In genomic region chr1:130987418-130987817, GRCm38 (mm10) we compare ENCODE assay signal across 20 mouse cellular contexts. TPM values are rescaled to one million over a fixed set of nuclear protein-coding genes. Genes with fewer than 3 reads are reported as not detected.
DNase-seq lines count a peak whose midpoint lies in the region; ATAC-seq and TF ChIP-seq lines count a peak whose summit lies in the region.
"Had no signal": no experiment of that assay in that cellular context is flagged by ENCODE, and none has a peak within 500 bp of the region (broad histone marks: within the 10 kb centered on the region; RNA-seq: fewer than 3 reads in every experiment).

No protein-coding gene starts in this region.

- H3K27ac ChIP-seq in gastrocnemius, adult 2 months: no peak overlapping the region
- no peak overlapping the region for H3K27ac ChIP-seq in lung, postnatal 0 days (ENCODE audit: low read length)
- H3K27ac ChIP-seq in stomach, postnatal 0 days (replicated peaks): no peak overlapping the region
- H3K27ac ChIP-seq: embryonic facial prominence, embryonic 10.5 days; layer of hippocampus, adult 2 months; neural tube, embryonic 15.5 days had no signal

- H3K9ac ChIP-seq in lung, postnatal 0 days (replicated peaks; ENCODE audit: low read depth): no peak overlapping the region
- no peak overlapping the region for H3K9ac ChIP-seq in stomach, postnatal 0 days (ENCODE audit: low read length)
- H3K9ac ChIP-seq: neural tube, embryonic 15.5 days had no signal

- H3K4me2 ChIP-seq in lung, postnatal 0 days (replicated peaks; ENCODE audit: low read depth, low read length): no peak overlapping the region
- no peak overlapping the region for H3K4me2 ChIP-seq in stomach, postnatal 0 days (replicated peaks; ENCODE audit: low read depth)
- H3K4me2 ChIP-seq: neural tube, embryonic 15.5 days had no signal

- intact Hi-C loops in gastrocnemius, adult 2 months (cut with DNase I): loop anchor here (5.0 to 10.0 kb wide), 2 partner anchors 65 to 127 kb away; no protein-coding TSS in a partner anchor
- intact Hi-C loops in left cerebral cortex, postnatal 36 days (cut with DNase I): loop anchor here (5.0 kb wide), 1 partner anchor 65 kb away; no protein-coding TSS in a partner anchor

- H3K36me3 ChIP-seq in lung, postnatal 0 days (ENCODE audit: insufficient read depth, low read length): no peaks in the 10 kb centered on the region
- no peaks in the 10 kb centered on the region for H3K36me3 ChIP-seq in stomach, postnatal 0 days (ENCODE audit: control insufficient read depth, insufficient read depth, low read length)
- H3K36me3 ChIP-seq: embryonic facial prominence, embryonic 10.5 days; neural tube, embryonic 15.5 days had no signal

- no peak overlapping the region for H3K4me3 ChIP-seq in gastrocnemius, adult 2 months
- no peak overlapping the region for H3K4me3 ChIP-seq in lung, postnatal 0 days (ENCODE audit: low read depth, low read length)
- no peak overlapping the region for H3K4me3 ChIP-seq in stomach, postnatal 0 days (ENCODE audit: low read depth, low read length)
- H3K4me3 ChIP-seq: embryonic facial prominence, embryonic 10.5 days; layer of hippocampus, adult 2 months; neural tube, embryonic 15.5 days had no signal

- no peak for DNase-seq in gastrocnemius, adult 2 months
- DNase-seq in gastrocnemius, postnatal 4 days (ENCODE audit: low spot score in 2 of 2): no peak
- no peak for DNase-seq in lung, postnatal 0 days (ENCODE audit: low spot score)
- no peak for DNase-seq in lung, postnatal 14 days
- peak; percentile 62 for DNase-seq in induced T-regulatory cell, adult 2 months (ENCODE audit: low read depth)
- no peak for DNase-seq in stomach, postnatal 0 days (ENCODE audit: low spot score)
- no peak for DNase-seq in left cerebral cortex, adult 18-20 months (ENCODE audit: low spot score in 2 of 2)
- DNase-seq in left cerebral cortex, postnatal 36 days (ENCODE audit: low spot score in 2 of 2): no peak
- DNase-seq: cerebellum, adult 2 months; gastrocnemius, postnatal 25 days; heart, postnatal 10 days; left cerebral cortex, postnatal 4 days; thymus, adult 2 months had no signal

- H3K27me3 ChIP-seq in lung, postnatal 0 days (replicated peaks; ENCODE audit: insufficient read depth, low read length): no peaks in the 10 kb centered on the region
- no peaks in the 10 kb centered on the region for H3K27me3 ChIP-seq in stomach, postnatal 0 days (ENCODE audit: control insufficient read depth, insufficient read depth, low read length)
- H3K27me3 ChIP-seq: neural tube, embryonic 15.5 days had no signal

- TF ChIP-seq EP300 in lung, postnatal 0 days (IDR thresholded peaks at IDR 0.05): no peak
- TF ChIP-seq EP300 in stomach, postnatal 0 days (optimal IDR thresholded peaks at IDR 0.05): no peak

- TF ChIP-seq CTCF in gastrocnemius, adult 2 months (IDR thresholded peaks at IDR 0.05): peak; percentile 35; the same call in 1 of the 2 replicates
- TF ChIP-seq CTCF in lung, postnatal 0 days (IDR thresholded peaks at IDR 0.05): peak; percentile 51
- TF ChIP-seq CTCF in stomach, postnatal 0 days (IDR thresholded peaks at IDR 0.05; ENCODE audit: low read depth): peak; percentile 50

- H3K4me1 ChIP-seq in lung, postnatal 0 days (ENCODE audit: insufficient read depth, low read depth, low read length): no peaks in the 10 kb centered on the region
- no peaks in the 10 kb centered on the region for H3K4me1 ChIP-seq in stomach, postnatal 0 days (replicated peaks; ENCODE audit: control insufficient read depth, insufficient read depth)
- H3K4me1 ChIP-seq: embryonic facial prominence, embryonic 10.5 days; neural tube, embryonic 15.5 days had no signal

- no peaks in the 10 kb centered on the region for H3K9me3 ChIP-seq in lung, postnatal 0 days (ENCODE audit: low read length)
- H3K9me3 ChIP-seq in stomach, postnatal 0 days (ENCODE audit: control insufficient read depth, low read length): no peaks in the 10 kb centered on the region
- H3K9me3 ChIP-seq: embryonic facial prominence, embryonic 10.5 days; neural tube, embryonic 15.5 days had no signal

- ATAC-seq in lung, postnatal 0 days: no peak
- ATAC-seq in stomach, postnatal 0 days (ENCODE audit: low FRiP score, low TSS enrichment): no peak
- ATAC-seq: intestine, embryonic 16.5 days; midbrain, embryonic 16.5 days had no signal

RNA-seq across cellular contexts. Expression of gene Il10, which starts 32.2 kb away (rescaled TPM):
- not detected for total RNA-seq in gastrocnemius, adult 2 months (2021)
- total RNA-seq in gastrocnemius, postnatal 4 days (2021): not detected
- not detected in 2 replicates for polyA plus RNA-seq in lung, postnatal 0 days (2015; fragmentation: Nextera tagmentation; extraction: Ambion mirVana)
- polyA plus RNA-seq in stomach, postnatal 0 days (2015; fragmentation: Nextera tagmentation; extraction: Ambion mirVana): not detected in 2 replicates
- total RNA-seq in left cerebral cortex, adult 18-20 months (2021): not detected
- total RNA-seq in left cerebral cortex, postnatal 36 days (2021): not detected
- total RNA-seq: adrenal gland, postnatal 4 days; gastrocnemius, postnatal 25 days; heart, postnatal 10 days; layer of hippocampus, adult 2 months had no signal
- polyA plus RNA-seq: cerebellum, adult 2 months; embryonic facial prominence, embryonic 10.5 days; intestine, embryonic 16.5 days; lung, embryonic 16.5 days; midbrain, embryonic 16.5 days; neural tube, embryonic 15.5 days had no signal

RNA-seq across cellular contexts. Expression of gene Il19, which starts 47.5 kb away (rescaled TPM):
- total RNA-seq in gastrocnemius, adult 2 months (2021): not detected
- not detected for total RNA-seq in gastrocnemius, postnatal 4 days (2021)
- not detected in 2 replicates for polyA plus RNA-seq in lung, postnatal 0 days (2015; fragmentation: Nextera tagmentation; extraction: Ambion mirVana)
- 0.15 TPM in 1 of 2 replicates, not detected in the other for polyA plus RNA-seq in stomach, postnatal 0 days (2015; fragmentation: Nextera tagmentation; extraction: Ambion mirVana)
- not detected for total RNA-seq in left cerebral cortex, adult 18-20 months (2021)
- total RNA-seq in left cerebral cortex, postnatal 36 days (2021): not detected
- total RNA-seq: adrenal gland, postnatal 4 days; gastrocnemius, postnatal 25 days; heart, postnatal 10 days; layer of hippocampus, adult 2 months; left cerebral cortex, postnatal 4 days had no signal
- polyA plus RNA-seq: intestine, embryonic 16.5 days; lung, embryonic 16.5 days; midbrain, embryonic 16.5 days; neural tube, embryonic 15.5 days; thymus, adult 2 months had no signal
